Mouse (Mus musculus) neutrophil, adult 5-6 weeks (primary cell): ENCODE data around the gene Begain. TPM values are rescaled to one million over a fixed set of nuclear protein-coding genes. Genes with fewer than 3 reads are reported as not detected.

Experiments
- ATAC-seq: fragments of 151-379, 151-347 bp; 2 replicates; pipeline ENCODE4 v1.8.0; 2017; ENCODE audit warnings: mild to moderate bottlenecking, moderate TSS enrichment; ENCODE audit not compliant: insufficient number of reproducible peaks, poor library complexity, low FRiP score, severe bottlenecking; ENCODE audit errors: extremely low read depth
- total RNA-seq: library from RNA; stranded (forward); fragments of 200-1000 nt; gene quantifications from 2 replicates; pipeline ENCODE4 v1.2.3, GENCODE M21; 2017

The Begain gene
- total RNA-seq = 0.61 and 2.2 TPM in 2 replicates

DNA sequence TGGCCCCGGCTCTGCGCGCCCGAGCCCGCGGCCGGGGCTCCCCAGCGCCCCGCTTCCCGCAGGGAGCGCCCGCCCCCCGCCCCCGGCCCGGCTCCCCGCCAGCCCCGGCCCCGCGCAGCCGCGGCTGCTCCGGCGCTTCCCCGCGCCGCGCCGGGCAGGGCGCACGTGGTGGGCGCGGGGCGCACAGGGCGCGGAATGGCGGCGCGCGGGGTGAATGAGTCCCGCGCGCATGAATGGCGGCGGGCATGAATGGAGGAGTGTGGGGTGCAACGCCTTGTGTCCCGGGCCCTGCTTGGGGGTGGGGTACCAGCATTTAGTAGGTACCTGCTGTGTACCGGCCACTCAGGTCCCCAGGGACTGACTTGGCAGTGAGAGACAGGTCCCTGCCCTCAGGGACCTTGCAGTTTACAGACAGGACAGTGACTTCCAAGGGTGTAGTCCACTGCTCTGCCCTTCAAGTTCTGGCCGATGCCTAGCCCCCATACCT, at the start of gene Begain:
Gene Begain, minus strand, starts transcription at position 51 of the 487 bp plus-strand sequence.
- no peak for ATAC-seq

DNA sequence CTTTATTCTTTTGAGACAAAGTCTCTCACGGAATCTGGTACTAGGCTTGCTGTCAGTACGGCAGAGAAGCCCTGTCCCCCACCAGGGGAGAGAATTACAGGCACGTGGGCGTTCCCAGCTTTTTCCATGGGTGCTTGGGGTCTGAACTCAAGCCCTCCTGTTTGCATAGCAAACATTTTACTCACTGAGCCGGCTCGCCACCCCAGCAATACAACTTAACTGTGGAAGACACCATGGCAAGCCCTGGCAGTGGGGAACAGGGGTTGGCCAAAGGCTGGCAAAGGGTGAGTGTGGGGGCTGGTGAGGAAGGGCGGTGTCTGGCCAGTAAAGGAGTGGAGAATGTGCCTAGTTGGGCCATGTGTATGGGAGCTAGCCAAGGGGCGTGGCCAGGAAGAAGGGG, 47.7 kb upstream of the Begain start:
- ATAC-seq = no peak

DNA sequence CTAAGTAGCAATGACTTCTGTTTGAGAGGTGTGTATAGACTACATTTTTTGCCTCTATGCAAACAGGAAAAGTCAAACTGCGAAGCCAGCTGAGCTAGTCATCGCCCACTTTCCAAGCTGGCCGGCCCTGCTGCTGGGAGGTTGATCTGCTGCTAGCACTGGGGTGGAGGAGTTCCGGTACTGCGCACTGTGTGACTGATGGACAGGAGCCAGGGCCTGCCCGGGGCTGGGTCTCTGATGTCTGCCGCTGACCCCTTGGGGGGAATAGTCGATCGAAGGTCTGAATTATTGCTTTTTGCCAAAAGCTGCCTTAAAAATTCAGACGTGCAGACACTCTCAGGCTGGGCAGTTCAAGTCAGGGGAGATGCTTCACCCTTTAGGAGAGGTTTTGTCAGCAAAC, 47.1 kb upstream of the Begain start:
- ATAC-seq = no peak

DNA sequence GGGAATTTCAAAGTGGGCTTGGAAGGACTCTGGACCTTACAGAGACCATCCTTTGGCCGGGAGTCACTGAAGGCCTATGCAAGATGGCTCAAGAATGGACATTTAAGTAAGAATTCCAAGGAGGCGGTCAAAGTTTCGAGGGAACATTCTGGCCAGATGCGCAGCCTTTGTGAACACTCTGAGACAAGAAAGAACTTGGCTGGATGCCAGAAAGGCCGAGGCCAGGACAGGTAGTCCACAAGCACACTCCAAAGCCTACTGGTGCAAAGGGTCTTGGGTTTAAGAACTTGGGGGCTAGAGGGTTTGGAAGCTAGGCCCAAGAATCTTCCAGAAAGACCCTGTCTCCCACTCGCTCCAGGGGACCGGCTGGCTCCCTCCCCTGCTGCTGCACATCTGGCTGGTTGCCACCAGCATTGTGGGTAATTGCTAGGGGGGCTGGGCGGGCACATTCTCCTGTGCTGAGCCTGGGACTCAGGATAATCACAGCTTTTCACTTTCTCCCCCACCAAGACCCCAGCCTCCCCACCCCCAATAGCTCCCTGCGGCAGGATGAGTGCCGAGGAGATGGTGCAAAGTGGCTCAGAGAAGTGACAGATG, 45.1 kb upstream of the Begain start:
- ATAC-seq = no peak

DNA sequence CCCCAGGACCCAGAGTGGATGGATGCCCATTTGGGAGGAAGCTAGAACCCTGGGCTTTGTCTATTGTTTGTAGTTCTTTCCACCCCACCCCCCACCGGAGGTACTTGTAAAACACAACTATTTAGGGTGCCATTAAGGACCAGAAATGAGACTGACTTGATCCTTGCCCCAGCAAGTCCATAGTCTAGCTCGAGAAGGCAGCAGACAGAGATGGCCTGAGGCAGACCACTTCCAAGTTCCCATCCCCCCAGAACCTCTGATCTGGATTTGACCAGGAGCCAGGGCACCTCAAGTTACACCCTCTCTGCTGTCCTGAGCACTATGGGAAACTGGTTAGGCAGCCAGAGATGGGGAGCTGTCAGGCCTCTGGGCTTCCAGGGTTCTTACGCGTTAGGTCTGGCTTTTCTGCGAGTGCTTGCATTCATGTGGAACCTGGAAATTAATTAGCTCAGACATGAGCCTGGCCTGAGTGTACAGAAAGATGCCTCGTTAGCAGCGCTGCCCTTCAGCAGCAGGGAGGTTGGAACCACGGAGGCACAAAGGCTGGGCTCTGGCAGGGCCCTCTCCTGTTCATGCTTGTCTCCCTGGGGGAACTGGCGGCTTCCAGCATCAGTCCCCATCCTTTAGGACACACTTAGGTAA, 44.5 kb upstream of the Begain start:
- ATAC-seq = no peak

DNA sequence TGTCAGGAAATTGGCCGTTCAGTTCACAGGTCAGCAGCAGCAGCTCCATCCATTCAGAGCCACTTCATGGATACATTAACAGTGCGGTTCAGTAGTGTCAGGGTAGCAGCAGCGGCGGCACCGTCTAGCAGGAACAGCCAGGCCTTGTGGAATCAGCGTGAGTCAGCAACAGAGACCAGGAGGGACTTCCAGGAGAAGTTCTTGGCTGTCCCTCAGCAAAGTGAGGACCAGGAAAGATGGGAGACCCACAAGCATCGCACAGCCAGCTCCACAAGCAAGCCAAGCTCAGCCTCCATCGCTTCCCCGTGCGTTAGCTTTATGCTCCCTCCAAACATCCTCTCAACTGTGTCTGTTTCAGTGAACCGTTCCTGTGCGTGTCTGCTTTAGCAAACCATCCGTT, 40.9 kb upstream of the Begain start:
- no peak for ATAC-seq

DNA sequence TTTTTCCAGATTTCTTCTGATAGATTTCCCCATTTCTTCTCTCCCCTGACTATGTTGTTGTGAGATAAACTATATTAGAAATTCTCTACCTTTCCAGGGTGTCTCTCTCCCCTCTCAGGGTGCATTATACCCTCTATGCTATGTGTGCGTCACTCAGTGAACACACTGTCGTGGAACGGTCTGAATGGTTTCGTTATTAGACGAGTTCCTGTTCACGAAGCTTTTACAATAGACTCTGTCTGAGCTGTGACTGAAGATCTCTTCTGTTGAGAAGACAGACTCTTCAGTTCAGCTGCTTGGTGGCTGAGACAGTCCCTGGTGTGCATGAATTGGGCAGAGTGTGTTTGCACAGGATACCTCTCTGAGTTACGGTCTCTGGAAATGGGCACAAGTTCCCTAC, 32.4 kb upstream of the Begain start:
- ATAC-seq = no peak

DNA sequence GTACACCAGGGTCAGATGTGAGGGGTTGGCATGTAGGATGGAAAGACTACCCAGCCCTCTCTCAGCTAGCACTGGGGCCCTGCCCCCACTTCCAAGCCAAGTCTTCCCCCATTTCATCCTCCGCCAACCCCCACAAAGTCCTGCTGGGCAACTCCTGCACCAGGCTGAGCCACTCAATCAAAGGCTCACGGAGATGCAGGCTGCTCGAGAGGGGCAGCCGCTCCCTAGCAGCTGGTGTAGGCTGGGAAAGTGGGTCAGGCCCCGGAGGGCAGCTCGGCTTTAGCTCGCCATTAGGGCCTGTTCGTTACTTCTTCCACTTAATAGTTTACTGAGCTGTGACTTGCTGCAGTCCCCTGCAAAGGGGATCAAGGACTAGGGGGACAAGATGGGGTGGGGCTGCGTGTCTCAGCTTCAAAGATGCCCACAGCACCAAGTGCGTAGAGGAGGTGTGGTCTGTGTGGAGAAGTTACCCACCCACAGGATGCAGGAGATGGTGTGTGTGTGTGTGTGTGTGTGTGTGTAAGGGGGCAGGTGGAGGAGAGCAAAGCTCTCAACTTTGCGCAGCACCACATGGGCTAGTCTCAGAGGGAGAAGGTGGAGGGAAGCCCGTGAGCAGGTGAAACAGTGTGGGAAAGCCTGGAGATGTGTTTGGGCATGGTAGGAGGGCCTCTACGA, 22.6 kb upstream of the Begain start:
- ATAC-seq = peak; percentile 38; the same call in 1 of the 2 replicates

DNA sequence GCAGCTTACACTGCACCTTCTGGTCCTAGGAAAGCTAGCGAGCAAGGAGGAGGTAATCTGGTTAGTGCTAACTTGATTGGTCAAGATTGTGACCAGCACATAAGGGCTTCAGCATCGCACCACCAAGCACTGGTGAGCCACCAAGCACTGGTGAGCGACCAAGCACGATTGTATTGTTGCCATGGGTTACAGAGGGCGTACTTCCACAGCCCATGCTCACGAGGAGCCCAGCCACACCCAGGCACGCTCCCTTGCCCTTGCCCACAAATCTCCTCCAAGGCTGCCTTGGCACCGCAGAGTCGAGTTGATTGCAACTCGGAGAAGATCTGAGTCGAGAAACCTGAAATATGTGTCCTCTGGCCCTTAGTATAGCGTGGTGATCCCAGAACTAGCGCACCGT, 22.0 kb upstream of the Begain start:
- ATAC-seq = peak; percentile 71

DNA sequence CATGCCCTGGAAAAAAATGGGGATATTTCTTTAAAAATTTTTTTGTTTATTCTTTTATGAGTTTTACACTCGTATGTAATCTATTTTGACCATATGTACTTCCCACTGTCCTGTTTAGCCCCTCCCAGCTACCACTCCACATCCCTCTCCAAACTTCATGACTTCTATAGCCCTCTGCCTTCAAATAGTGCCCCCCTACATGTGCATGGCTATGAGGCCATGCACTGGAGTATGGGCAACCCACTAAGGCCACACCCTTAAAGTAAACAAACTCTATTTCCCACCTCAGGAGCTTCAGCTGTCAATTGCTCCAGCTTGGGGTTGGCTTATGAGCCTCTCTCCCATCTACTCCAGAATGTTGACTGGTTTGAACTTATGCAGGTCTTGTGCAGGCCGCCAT, 18.1 kb upstream of the Begain start:
- no peak for ATAC-seq

DNA sequence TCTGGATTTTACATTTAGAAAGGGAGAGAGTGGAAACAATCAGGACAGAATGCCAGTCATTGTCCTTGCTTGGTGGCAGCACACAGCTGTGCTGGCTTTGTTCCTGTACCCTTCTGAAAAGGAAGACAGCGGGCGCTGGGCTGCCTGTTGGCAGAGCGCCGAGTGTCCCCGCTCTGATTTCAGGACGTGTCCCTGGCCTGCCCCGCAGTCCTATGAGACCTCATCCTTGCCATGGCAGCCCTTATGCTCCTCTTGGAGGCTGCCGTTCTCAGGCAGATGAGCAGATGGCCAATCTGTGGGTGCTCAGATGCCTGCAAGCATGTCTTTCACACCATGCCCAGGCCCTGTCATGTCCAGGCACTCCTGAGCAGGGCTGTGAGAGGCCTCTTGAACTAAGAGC, 17.7 kb upstream of the Begain start:
- ATAC-seq = no peak

DNA sequence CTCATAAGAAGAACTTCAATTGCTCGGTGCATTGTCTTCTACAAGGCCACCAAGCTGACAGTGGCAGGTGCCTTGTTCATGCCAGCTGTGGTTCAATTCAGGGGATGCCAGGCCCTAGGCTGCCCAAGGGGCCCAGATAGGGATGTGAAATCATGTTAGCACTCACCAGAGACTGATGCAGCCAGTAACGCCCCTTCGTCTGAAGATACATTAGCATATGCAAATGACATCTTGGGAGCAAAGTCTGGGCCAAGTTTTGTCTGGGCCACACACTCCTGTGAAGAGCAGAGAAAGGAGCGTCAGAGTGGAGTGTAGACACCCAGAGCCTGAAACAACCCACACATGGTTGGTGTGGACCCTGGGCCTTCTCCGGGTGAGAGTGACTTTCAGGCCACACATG, 17.0 kb upstream of the Begain start:
- peak; percentile 68; the same call in 1 of the 2 replicates for ATAC-seq

DNA sequence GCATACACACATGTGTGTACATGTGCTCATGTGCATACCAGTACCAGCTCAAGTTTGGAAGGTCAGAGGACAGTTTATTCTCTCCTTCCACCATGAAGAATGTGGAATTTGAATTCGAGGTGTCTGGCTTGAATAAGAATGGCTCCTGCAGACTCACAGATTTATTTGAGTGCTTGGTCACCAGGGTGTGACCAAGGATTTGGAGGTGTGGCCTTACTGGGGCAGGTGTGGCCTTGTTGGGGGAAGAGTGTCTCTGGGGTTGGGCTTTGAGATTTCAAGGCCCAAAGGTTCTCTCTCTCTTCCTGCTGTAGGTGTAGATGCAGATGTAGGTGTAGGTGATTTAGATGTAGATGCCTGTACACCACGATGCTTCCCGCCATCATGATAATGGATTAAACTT, 15.5 kb upstream of the Begain start:
- no peak for ATAC-seq

DNA sequence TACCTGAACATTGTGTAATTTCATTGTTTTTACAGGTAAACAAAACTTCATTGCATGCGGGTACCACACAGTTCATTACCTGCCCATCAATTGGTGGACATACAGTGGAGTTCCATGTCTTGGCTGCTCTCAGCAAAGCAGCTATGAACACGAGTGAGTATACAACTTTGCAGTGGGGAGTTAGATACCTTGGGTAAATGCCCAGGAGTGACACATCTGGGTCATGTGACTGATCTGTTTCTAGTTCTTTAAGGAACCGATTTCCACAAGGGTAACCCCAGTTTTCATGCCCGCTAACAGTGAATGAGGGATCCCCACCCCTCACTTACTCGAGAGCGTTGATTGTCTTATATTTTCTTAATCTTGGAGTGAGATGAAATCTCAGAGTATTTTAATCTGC, 9.0 kb upstream of the Begain start:
- ATAC-seq = no peak

DNA sequence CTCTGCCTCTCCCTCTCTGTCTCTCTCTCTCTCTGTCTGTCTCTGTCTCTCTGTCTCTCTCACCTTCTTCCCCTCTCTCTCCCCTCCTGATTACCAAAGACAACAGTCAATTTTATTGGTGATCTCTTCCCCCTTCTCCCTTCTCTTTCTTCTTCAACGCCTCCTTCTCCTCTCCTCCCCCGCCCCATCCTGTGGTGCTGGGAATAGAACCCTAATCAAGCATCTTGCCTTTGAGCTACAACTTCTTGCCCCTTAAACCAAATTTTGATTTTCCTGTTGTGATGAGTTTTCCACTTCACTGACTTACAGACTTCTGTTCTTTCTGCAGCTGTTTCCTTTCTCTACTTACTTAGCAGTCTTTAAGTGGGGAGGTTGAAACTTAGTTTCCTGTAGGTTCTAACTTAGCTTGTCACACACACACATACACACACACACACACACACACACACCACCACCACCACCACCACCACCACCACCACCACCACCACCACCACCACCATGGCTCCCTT, 6.8 kb upstream of the Begain start:
- no peak for ATAC-seq

DNA sequence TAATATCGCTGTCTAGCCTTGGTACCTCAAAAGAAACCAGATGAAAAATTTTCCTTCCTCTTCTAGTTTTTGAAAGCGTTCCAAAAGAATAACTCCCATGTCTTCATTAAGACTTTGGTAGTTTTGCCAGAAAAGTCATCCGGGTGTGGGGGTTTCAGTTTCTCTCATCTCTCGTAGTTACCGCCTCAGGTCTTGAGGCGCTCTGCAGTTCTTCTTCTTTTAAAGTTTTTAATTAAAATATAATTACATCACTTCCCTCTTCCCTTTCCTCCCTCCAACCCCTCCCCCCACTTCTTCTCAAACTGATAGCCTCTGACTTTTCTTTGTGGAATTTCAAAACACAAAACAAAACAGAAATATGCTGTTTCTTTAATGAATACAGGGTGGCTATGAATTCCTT, 6.1 kb upstream of the Begain start:
- peak; percentile 24; the same call in 1 of the 2 replicates for ATAC-seq

DNA sequence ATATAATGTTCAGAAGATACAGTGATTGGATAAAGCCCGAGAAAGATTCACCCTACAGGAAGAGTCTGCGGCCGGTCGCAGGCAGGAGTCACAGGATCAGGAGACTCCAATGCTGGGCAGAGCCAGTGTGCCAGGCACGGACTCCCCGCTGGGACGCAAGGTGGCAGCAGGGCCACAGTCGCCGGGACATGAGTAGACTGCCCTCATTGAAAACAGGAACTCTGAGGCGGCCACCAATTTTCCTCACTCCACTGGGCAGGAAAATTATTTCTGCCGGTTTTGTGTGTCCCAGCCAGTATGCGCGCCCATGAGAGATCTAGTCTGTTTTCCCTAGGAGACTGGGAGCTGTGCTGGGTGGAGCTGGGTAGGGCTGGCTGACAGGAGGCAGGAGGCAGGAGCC, 3.2 kb upstream of the Begain start:
- ATAC-seq = peak; percentile 62

DNA sequence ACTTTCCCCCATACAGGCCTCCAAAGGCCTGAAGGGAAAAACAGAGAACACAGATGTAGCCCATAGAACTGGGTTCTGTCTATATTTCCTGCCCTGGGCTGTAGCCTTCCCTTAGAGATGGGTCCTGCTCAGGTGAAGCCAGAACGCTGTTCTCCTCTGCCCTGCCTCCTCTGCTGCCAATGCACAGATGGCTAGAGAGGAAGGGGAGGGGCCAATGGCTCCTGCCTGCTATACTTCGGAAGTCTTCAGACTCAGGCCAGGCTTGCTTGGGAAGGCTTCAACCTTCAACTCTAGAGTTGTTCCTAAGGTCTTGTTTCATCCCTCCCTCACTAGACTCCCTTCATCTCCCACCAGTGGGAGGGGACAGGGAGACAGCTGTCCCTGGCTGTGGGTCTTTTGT, 1.7 kb upstream of the Begain start:
- ATAC-seq = no peak; the same call in 1 of the 2 replicates

DNA sequence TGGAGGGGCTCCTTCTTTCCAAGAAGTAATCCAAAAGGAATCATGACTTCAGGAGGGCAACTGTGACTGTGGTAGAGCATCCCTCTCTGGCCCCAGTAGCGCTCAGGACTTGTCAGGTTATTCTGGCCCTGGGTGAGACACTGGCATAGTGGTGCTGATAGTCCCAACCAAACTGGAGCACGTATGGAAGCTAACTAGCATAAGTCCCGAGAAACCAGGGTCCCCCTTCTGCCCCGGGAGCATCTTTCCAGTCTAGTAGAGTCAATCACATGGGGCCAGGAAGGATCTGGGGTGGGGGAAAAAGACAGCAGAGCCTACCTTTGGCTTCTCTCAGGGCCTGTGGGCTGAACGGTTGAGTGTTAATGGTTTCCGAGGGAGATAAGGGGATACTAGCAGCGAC, 721 bp upstream of the Begain start:
- ATAC-seq = no peak

DNA sequence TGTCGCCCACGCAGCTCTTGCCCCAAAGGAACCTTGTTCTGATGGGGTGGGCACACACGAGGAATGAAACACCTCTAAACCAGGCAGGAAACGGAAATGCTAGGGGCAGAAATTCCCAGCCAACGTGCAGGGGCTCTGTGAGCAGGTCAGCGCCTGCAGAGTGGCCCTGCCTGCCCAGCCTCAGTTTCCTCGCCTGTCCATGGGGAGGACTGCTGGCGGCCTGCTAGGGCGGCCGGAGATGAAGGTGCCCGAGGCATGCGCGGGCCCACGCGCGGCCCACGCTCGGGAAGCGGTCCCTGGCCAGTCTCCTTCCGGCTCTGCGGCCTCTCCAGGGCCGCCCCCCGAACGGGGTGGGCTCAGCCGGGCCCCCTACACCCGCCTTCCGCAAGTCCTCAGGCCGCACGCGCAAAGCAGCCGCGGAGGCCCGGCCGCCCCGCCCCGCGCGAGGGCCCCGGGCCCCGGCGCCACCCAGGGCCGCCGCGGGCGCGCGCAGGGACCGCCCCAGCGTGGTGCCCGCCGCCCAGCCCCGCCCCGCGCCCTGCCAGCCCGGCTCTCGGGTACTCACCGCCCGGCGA, 369 bp downstream of the Begain start:
- ATAC-seq = no peak
